Mouse (Mus musculus): ENCODE measurements at regions not wholly inside any gene's neighbourhood (a gene's known extent, or its start where the extent isn't known, plus 50 kb on each side); places are given as distances from the start of the nearest gene placed in this dataset.

DNA sequence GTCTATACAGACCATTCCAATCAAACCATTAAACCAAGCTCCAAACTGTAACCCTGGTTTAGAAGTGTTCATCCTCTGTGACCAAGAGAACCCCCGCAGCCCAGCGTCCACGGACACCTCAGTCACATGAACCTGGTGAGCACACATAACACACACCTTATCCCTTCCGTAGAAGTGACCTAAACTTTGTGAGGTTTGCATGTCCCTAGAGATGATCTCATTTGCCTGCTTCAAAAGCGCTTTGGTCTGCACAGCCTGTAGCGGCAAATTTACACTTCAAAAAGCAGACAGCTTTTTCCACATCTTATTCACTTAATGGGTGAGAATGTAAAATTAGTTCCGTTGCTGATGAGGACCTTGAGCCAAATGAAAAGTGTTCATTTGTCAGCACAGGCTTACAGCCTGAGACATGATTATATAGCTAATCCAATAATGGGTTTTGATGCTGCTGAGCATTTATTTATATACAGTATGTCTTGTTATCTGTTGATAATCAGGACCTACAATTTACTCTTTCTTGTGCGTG is 122.3 kb upstream of the Lmo4 start:
- no peak for DNase-seq (ENCODE audit: extremely low spot score in 1 of 2, low spot score in 1 of 2)

DNA sequence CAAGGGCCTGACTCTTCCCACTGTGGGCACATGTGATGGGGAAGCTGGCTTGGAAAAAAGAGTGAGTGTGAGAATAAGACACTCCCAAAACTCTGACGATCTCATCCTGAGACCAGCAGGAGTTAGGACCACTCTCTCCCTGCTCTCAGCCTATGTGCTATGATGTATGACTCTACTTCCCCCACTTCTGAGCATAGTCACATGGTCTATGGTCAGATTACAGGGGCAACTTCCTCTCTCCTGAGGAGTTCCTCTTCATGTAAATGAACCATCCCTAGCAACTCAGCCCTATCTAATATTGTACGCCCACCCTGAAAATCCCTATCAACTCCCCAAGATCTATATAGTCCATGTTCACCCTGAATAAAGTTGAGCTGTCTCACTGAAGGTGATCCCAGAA is 120.0 kb upstream of the Lmo4 start:
- no peak for DNase-seq (ENCODE audit: extremely low spot score in 1 of 2, low spot score in 1 of 2)

DNA sequence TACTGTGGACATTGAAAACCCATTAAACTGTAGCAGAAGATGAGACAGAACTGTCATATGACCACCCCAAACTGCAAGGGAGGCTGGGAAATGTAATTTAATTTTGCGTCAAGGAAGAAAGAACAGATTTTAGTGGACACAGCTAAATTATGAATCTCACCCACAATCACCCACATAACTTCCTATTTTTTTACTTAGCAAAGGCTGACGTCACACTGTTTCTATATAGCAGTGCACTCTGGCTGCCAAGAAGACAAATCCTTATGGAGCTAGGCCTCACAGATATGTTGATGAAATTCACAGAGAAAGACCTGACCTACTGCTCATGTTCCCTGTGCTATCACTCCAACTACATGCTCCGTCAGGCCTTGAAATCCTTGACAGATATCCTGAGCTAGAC is 118.5 kb upstream of the Lmo4 start:
- peak in 1 of 2 experiments; percentile 39 for DNase-seq (ENCODE audit: extremely low spot score in 1 of 2, low spot score in 1 of 2)

DNA sequence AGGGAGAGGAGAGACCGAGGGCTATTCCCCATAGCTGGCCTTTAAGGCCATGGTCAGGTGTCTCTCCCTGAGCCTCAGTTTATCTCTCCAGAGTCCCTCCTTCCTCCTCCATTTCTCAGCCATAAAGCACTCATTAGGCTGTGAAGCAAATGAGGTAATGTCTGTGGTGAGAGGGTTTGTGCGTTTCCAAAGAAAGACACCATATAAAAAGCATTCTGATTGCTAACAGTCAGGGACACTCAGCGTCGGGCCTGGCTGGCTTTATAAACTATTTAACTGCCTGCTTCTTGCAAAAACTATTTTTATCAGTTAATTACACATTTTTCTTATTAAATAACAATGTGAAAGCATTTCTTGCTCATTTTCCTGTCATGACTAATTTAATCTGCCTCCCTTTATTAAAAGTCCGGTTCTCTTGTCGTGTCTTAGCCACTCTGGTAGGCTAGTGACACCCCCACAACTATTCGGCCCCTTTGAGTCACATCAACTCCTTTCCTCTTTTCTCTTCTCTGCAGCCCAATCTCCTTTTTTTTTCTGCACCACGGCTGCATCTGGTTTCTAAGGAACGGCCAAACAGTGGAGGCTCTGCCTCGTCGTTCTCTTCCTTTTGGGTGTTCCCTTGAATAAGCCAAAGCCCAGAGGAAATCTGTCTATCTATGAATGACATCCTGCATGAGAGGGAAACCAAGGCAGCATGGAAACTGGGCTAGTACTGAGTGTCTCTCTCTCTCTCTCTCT is 114.6 kb upstream of the Lmo4 start:
- peak in 1 of 2 experiments; percentile 48 for DNase-seq (ENCODE audit: extremely low spot score in 1 of 2, low spot score in 1 of 2)

DNA sequence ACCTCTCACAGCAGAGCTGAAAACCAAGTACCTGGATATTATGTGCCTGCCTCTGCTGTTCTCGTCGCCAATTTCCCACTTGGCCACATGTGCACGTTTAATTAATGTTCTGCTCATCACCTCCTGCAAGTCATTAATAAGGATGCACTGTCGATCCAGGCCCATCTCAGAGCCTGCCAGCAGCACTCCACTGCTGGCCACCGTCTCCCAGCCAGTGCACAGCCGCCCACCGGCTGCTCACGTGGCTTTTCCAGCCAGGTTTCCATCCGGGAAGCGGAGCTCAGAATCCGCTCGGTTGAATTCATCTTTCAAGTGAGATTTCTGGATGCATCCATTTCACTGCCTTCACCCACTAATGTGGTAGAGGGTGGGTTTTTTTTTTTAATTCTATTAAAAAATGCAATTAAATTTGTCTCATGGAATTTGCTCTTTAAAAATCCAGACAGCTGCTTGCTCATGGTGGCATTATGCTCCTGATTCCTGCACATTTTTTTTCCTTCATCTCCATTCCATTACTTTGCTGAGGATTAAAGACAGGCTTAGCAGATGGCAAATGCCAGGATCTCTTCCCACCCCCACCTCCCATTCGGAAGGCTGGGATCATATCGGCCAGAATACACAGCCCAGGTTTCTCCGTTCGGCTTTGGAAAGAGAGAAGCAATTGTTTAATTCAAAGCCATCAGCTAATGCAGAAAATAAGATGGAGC is 113.9 kb upstream of the Lmo4 start:
- DNase-seq (ENCODE audit: extremely low spot score in 1 of 2, low spot score in 1 of 2): peak in 1 of 2 experiments; percentile 66

DNA sequence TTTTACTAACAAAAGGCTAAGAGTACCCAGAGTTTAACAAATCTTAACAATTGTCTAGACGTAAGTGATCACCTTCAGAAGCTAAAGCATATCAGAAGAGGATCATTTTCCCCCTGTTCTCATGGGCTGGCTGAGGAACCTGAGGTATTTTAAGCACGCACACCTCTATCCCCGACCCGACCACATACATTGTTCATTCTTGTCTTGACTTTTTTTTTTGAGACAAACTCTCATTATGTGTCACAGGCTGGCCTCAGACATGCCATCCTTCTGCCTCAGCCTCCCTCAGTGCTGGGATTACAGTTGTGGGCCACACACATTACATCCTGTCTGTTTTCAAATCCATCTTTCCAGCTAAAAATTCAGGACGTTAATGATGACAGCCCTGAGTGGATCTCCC is 105.7 kb upstream of the Lmo4 start:
- no peak for DNase-seq (ENCODE audit: extremely low spot score in 1 of 2, low spot score in 1 of 2)

DNA sequence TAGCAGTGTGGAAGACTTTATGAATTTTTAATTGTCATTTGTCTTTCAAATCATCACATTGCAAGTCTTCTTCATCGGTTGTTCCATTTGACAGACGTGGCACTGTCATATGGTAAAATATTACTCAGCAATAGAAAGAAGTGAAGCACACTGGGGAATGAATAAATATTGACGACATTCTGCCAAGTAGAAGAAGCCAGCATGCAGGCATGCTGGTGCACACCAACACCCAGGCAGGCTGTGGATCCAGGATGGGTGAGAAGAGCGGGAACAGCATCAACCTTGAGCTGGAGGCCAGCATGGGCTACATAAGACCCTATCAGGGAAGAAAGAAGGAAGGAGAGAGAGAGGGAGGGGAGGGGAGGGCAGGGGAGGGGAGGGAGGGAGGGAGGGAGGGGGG is 103.6 kb upstream of the Lmo4 start:
- no peak for DNase-seq (ENCODE audit: extremely low spot score in 1 of 2, low spot score in 1 of 2)

DNA sequence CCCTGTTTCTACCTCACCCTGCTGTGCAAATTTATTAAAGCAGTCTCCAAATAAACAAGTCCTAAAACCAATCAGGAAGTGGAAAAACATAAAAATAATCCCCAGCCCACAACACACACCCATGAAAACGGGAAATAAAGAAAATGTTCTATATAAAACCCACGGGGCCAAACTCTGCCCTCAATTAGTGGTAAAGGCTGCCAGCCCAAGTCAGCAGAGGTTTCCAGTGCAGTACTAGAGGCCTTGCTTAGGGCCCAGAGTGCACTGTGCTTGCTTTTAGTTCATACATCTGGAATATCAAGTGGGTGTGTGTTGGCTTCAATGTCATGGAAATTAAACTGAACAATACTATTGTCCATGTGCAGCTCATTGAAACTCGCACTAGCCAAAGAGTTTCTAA is 102.5 kb upstream of the Lmo4 start:
- no peak for DNase-seq (ENCODE audit: extremely low spot score in 1 of 2, low spot score in 1 of 2)

DNA sequence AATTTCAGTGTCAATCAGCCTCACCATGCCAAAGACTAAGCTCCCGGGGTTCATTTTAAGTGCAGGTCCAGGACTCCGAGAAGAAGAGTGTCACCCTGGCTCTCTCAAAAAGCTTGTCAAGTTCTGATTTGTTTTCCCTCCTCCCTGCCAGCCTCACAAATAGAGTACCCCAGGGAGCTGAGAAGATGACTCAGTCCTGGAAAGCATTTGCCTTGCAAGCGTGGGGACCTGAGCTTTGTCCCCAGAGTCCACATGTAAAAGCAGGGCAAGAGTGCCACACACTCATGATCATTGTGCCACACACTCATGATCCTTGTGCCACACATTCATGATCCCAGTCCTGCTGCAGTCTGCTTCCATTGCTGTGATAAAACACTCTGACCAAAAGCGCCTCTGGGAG is 100.4 kb upstream of the Lmo4 start:
- DNase-seq (ENCODE audit: extremely low spot score in 1 of 2, low spot score in 1 of 2): no peak

DNA sequence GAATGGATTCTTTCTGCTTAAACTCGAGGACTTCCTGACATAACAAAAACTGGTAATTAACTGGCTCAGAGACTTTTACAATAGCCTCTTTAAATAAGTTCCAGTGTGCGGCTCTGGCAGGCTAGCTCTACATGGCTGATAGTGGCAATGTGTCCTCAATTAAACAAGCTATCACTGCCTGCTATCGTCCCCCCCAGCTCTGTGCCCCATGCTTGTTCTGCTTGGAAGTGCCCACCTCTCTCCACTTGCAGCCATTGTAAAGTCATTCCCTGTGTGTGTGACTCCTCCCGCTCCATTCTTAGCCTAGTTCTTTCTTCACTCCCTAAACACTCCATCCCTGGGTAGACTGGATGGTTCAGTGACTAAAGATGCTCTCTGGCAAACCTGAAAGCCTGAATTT is 99.9 kb upstream of the Lmo4 start:
- no peak for DNase-seq (ENCODE audit: extremely low spot score in 1 of 2, low spot score in 1 of 2)

DNA sequence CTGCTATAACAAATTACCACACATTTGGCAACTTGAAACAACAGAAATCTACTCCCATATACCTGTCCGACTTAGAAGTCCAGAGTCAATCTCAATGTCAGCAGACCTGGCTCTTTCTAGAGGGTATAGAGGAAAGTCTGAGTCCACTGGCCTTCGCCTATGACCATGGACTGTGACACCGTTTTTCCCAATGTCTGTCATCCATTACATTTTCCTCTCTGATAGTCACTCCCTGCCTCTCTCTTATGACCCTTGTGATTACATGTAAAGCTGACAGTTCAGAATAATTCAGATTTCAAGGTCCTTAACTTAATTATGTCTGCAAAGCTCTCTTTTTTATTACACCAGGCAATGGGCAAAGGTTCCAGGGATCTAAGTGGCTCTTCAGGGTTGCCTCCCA is 97.6 kb upstream of the Lmo4 start:
- no peak for DNase-seq (ENCODE audit: extremely low spot score in 1 of 2, low spot score in 1 of 2)

DNA sequence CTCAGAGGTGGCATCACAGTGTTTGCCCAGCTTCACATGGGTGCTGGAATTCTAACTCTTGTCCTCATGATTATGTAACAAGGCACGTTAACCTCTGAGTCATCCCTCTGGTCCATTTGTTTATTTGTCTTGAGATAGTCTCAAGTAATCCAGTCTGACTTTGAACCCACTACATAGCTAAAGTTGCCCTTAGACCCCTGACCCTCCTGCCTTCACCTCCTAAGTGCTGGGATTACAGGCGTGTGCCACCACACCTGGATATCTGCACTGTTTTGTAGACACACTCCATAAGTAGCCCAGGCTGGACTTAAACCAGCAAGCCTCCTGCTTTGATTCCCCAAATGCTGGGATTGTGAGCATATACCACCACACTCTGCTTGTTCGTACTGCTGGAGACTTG is 96.0 kb upstream of the Lmo4 start:
- no peak for DNase-seq (ENCODE audit: extremely low spot score in 1 of 2, low spot score in 1 of 2)

DNA sequence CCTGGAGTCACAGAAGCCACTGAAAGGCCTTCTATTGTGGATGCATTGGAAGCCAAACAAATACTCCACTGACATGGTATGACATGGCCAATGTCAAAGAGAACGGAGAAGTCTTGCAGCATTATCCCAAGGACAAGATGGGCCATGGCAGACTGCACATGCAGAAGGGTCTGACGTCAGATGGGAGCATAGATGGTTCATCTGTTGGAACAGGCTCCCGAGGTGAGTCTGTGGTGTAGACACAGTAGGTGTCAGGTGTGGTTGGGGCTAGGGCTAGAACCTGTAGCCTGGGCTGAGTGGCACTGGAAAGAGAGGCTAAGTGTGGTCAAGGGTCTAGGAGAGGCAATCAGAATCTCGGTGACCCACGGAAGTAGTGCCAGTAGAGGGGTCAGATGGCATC is 94.2 kb upstream of the Lmo4 start:
- no peak for DNase-seq (ENCODE audit: extremely low spot score in 1 of 2, low spot score in 1 of 2)

DNA sequence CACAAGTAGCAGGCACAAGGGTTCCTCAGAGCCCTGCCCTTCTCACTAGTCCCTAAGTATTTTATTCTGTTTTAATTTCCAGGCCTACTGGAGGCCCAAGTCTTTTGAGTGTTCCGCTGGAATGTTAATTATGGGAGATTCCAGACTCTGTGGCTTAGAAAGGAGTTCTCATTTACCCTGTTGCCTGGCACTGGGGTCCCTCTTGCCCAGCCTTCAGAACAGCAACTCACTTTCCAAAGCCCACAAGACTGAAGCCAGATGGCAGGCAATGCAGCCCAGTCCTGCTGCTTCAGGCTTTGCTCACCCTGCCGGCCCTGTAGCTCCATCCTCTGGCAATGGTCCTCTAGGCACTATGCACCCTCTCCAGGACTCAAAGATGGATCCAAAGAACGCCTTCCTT is 84.5 kb upstream of the Lmo4 start:
- DNase-seq (ENCODE audit: extremely low spot score in 1 of 2, low spot score in 1 of 2): peak; percentile 24 to 38

DNA sequence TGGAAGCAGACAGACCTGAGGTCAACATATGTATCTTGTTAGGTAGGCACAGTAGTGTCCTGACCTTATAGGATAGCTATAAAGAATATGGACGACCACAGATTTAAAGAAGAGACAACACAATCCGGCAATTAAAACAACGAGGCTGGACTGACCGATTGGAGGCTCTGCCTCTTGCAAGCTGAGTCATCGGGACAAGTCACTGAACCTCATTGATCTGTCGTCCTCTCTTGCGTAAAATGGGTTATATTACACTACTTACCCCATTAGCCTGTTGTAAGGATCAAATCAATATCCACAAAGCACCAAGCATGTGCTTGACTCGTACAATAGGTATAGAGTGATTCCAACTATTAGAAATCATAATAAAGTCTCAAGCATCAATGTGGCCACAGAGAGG is 81.1 kb upstream of the Lmo4 start:
- DNase-seq (ENCODE audit: extremely low spot score in 1 of 2, low spot score in 1 of 2): no peak

DNA sequence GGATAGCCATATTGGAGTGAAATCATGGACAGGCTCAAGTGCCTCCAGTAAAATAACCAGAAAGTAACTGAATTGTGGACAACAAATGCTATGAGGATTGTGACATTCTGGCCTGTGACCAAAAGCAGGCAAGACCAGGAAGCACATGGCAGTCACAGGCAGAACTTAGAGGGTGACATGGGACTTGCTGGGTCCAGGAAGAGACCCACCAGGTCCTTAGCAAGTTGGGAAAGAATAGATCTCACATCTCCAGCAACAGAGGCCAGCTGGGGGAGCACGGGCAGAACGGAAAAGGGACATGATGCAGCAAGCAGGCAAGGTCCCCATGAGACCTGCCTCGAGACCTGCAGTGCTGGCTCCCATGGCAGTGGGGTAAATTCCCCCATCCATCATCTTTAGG is 79.3 kb upstream of the Lmo4 start:
- no peak for DNase-seq (ENCODE audit: extremely low spot score in 1 of 2, low spot score in 1 of 2)

DNA sequence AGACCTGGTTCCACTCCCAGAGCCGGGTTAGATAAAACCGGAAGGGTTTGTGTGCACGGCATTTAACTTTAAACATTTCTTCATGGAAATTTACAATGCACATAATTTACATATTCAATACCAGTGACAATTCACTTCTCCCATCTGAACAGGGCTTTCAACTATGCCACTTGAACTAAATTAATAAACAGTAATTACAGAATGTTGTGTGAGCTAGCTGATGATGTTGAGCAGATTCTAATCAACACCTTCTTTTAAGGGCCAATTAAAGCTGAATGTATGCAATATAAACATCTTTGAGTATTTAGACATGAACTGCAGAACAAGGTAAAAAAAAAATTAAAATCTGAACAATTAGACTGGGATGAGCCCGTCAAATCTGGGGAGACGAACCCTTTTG is 68.1 kb upstream of the Lmo4 start:
- DNase-seq (ENCODE audit: extremely low spot score in 1 of 2, low spot score in 1 of 2): no peak

DNA sequence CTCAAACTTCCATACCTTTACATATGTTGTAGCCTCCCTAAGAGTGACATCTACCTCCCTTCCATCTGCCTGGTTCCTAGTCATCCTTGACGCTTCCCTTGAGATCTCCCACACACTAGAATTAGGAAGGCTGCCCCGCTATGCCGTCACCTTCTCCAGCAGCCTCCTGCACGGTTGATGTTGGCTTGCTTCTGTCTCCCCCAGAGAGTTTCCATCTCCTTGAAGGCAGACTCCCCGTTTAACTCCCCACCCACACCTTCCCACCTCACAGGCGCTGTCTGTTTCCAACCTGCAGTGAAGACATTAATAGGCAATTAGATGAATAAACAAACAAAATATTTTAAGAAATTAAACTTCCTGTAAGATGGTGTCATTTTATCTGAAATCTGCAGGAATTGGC is 65.2 kb upstream of the Lmo4 start:
- DNase-seq (ENCODE audit: extremely low spot score in 1 of 2, low spot score in 1 of 2): peak in 1 of 2 experiments; percentile 49

DNA sequence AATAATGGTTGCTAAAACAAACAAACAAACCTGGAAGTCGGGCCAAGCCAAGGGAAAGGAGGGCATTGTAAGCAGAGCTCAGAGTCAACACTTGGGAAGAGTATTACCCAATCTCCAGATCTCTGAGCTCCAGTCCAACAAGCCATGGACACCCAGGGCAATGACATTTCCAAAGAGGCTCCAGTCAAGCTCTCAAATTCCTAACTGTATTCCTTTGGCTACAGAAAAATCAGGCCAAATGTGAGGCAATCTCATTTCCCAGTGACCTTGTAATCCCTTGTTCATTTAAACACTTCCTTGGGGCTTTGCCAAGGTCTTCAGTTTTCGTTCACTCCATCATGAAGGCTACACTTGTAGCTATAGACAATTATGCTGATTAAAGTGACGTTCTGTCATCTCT is 59.5 kb upstream of the Lmo4 start:
- DNase-seq (ENCODE audit: extremely low spot score in 1 of 2, low spot score in 1 of 2): no peak

DNA sequence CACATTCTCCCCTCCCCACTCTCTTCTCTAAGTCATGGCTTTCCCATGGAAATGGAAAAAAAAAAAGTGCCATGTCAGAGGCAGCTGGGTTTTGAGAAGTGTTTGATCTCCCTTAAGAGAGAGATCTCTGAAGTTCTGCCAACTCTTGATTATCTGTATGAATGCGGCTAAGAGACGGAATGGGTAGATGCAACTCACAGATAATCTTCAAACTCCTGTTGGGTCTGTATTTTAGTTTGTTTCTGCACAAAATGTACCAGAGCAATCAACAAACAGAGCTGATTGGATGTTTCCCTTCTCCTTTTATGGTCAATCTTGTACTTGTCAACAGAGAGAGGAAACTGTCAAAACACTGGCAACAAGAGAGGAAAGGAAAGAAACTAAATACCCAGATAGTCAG is 55.9 kb upstream of the Lmo4 start:
- DNase-seq (ENCODE audit: extremely low spot score in 1 of 2, low spot score in 1 of 2): no peak

DNA sequence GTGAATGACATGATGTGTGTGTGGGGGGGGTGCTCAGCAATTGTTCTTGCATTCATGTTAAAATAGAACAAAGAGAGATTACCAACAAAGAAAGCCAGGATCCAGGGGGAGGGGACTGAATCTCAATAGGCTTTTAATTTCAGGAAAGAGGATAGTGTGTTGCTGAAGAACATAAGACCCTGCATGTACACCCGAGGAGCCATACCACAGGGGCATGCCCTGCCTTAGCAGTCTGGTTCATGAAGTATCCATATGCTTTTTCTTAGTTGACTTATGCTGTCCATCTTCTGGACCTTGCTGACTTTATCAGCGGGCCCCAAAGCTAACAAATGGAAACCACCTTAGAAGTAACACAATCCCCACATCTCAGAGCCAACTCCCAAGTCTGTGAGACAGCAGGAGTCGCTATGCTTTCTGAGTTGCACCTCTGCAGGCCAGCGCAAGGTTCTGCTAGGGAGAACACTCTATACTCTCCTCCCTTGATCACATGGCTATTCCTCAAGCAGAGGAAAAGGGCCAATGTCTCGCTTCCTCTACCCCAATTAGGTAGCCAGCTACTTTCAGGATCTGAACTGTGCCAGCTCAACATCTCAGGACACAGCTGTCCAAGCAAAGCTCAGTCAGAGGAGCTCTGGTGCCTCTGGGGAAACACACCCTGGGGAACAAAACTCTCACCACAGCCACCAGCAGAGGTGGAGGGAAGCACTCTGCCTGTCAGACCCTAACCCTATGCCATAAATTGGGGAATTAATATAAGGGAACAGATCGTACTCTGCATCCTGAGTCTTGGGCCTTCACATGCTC is 52.9 kb upstream of the Lmo4 start:
- no peak for DNase-seq (ENCODE audit: extremely low spot score in 1 of 2, low spot score in 1 of 2)
